Mouse (Mus musculus) ovary, postnatal 10 days (tissue): ENCODE measurements around the gene Trim47.
"Not testable (repeated sequence)": the region's sequence is repeated elsewhere in the genome, so short reads cannot be mapped to it uniquely, and the experiment has no call there.

Experiments
- DNase-seq: peaks from one replicate; pipeline ENCODE4 v3.0.0; 2022; ENCODE audit warnings: low spot score

The Trim47 gene

DNA sequence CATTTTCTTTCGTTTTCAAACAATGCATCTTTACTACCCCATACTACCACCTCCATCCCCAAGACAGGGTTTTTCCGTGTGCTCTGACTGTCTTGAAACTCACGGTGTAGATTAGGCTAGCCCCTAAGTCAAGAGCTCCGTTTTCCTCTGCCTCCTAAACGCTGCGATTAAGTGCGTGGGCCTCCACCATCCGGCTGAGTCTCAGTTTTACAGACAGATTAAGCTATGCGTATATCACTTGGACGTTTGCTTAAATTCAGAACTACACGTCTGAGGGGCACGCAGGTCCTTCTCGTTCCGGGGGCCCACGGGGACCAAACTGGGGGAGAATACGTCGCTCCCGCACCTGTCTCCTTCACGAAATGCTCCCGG lies 11.1 kb upstream of the Trim47 start:
- DNase-seq = no peak

- DNase-seq = no peak
Measured at GRCm38 (mm10) chr11:116134171-116134570, 7.2 kb upstream of the Trim47 start.

- DNase-seq = no peak
Measured at GRCm38 (mm10) chr11:116133497-116133896, 6.5 kb upstream of the Trim47 start.

DNA sequence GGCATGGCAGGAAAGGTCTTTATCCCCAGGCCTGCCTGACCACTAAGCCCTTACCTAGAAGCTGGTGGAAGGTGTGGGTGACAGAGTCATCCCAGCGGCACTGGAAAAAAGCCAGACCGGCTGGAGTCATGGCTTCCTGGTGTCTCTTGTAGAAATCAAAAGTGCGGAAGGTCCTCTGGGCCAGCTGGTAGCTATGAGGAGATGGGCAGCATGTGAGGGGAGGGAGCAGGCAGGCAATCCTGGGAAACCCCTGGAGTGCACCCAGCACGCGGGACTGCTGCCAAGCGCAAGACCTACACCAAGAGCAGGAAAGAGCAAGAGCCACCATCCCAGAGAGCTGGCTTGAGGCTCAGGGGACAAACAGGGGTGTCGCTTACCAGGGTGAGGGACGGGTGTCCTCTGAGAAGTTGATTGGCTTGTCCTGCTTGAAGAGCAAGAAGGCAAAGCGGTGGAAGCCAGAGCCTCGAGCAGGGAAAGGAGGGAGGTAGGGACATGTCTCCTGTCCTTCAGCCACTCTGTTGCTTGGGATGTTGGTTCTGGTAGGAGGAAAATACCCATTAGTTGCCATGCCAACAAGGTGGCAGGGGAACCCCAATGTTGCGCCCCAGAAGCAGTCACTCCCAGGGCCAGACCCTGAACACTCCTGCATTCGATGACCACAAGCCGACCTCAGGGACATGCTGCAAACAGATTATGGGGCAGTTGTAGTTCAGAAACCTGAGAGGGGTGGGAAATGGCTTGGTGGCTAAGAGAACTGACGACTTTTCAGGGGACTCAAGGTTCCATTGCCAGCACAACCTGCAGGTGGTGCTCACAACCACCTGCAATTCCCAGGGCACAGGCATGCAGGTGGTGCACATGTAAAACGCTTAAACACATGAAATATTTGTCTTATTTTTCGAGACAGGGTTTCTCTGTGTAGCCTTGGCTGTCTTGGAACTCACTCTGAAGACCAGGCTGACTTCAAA lies 5.6 kb upstream of the Trim47 start:
- DNase-seq = no peak

DNA sequence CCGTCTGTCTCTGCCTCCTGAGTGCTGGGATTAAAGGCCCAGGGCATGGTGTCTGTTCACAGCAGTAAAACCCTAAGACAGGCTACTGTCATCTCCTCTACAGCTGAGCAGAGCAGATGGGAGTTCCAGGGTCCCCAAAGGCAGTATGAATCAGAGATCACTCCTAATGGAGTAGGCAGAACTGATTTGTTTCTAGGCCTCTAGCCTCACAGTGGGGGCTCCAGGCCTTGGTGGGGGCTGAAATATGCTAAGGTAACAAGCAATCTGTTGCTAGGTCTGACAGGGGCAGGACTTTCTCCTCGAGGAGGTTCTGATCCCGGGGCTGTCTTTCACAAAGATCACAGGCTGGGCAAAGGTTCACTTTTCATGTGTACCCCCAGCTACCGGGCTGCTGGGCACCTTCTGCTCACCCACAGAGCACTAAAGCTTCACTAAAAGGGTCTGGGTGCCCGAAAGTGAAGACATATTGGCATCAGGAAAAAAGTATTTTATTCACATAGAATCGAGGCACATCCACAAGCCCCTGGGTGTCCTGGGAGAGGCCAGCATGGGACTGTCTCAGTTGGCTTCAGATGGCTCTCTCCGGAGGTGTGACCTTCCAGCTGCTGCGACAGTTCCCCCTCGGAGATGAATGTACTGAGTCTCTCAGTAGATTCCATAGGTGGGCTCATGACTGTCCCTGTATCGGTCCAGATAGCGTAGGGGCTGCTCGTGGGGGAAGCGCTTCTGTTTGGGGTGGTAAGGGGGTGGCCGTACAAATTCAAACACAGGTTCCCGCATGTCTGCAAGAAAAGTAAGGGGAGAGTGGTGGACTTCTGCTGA lies 4.5 kb upstream of the Trim47 start:
- no peak for DNase-seq

GRCm38 (mm10) chr11:116130488-116131205 lies 3.6 kb upstream of the Trim47 start, which contains the start of gene Trim65:
Gene Trim65, minus strand, starts transcription at chr11:116131128.
- peak; percentile 74 for DNase-seq

GRCm38 (mm10) chr11:116129993-116130487 lies 3.0 kb upstream of the Trim47 start:
- DNase-seq = no peak

- DNase-seq = no peak
Measured at GRCm38 (mm10) chr11:116129091-116129790, 2.2 kb upstream of the Trim47 start.

- DNase-seq = no peak
Measured at GRCm38 (mm10) chr11:116127986-116128385, 976 bp upstream of the Trim47 start.

GRCm38 (mm10) chr11:116126261-116126660 lies 749 bp downstream of the Trim47 start:
- DNase-seq = no peak

- not testable (repeated sequence) for DNase-seq
Measured at GRCm38 (mm10) chr11:116121731-116122245, 5.2 kb downstream of the Trim47 start.

GRCm38 (mm10) chr11:116117819-116118218 lies 9.2 kb downstream of the Trim47 start:
- DNase-seq = no peak

DNA sequence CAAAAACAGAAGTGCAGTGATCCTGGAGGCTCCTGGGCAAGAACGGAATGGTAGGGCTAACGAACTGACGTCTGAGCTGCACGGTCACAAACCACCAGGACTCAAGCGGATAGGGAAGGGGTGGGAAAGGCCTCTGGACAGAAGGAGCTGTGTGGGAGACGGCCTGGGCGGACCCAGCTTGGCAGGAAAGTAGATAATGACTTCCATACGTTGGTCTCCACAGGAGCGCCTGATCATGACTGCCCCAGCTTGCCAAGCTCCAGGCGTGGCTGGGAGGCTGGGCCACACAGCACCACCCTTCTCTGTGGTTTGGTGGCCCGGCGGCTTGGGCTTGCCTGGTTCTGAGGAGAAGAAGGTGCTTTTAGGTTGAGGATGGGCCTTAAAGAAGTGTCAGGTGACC lies 9.8 kb downstream of the Trim47 start:
- DNase-seq = no peak

DNA sequence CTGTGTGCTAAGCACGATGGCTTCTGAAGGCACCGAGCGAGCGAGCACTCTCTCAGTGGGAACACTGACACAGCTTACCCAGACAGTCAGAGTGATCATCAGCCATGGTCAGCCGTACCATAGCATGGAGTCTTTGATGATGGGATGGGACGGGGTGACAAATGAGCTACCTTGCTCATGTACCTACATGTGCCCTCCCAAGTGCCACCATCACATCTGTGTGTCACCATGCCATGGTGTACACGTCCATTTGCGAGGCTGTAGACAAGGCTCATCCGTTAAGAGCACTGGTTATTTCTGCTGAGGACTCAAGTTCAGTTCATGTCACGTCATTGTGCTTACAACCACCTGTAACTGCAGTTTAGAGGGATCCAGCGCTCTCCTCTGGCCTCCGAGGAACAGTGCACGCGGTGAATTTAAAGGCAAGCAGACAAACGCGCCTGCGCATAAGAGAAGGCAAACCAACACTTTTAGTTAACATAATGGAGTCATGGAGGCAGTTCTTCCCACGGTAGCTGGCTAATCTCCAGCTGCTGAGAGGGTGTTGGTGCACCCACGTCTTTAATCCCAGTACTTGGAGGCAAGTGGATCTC lies 15.3 kb downstream of the Trim47 start:
- DNase-seq = no peak

DNA sequence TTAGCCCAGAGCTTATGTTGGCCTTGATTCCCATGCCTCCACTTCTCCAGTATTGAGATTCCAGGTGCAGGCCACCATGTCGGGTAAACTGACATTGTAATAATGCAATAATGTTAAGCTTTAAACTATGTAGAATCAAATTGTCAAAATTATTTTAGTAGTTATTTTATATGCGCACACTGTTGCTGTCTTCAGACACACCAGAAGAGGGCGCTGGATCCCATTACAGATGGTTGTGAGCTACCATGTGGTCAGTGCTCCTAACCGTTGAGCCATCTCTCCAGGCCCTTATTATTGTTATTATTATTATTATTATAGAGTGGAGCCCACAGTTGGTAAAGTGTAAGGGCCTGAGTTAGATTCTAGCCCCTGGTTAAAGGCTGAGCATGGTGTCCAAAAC lies 15.9 kb downstream of the Trim47 start:
- DNase-seq = no peak

DNA sequence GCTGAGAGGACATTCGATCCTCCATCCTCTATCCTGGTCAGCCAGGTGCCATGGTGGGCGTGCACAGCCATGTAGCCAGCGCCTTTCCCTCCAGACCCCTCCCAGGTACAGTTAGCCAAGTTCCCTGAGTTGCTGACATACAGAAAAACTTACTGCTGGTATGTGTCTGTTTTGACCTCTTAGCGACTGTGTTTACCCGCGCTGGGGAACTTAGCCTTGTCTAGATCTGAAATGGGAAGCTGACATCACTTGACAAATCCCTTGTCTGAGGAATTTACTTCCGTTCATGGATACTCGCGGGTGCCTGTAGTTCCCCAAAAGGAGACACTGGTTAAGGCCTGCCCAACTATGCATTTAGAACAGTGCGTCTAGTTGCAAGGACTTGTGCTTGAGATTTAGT lies 16.5 kb downstream of the Trim47 start:
- no peak for DNase-seq

GRCm38 (mm10) chr11:116110131-116110530 lies 16.9 kb downstream of the Trim47 start:
- no peak for DNase-seq

GRCm38 (mm10) chr11:116109441-116110081 lies 17.4 kb downstream of the Trim47 start:
- no peak for DNase-seq

DNA sequence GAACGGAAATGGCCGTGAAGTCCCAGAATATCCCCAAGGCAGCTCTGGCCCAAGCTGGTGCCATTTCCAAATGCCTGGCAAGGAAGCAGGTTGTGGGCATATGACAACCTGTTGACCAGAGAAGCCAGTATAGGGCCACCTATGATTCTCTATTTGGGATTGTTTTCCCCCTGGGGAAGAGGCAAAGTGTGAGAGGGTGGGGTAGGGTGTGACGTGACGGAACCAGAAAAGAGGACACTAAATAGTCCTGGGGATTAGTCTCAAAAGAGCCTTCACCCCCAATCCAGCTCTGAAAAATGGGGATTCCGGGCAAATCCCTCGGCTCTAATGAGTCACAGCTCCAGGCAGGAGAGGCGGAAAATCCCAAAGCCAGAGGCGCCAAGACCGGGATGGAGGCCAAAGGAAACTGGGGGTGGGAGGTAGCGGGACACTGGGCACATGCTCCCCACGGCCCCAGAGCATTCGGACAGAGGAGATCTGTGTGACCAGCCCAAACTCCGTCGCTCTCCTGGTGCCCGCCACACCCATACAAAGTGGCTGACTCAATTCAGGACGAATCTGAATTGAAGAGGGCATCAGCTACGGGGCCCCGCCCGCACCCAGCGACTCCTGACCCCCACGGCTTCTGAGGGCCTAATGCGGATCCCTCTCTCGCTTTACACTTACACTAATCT lies 18.4 kb downstream of the Trim47 start:
- no peak for DNase-seq
